Mouse (Mus musculus) CH12.LX (cell line): ENCODE results near the gene Hrh2. TPM values are rescaled to one million over a fixed set of nuclear protein-coding genes. Genes with fewer than 3 reads are reported as not detected.

Source experiments
- DNase-seq: peaks from one replicate; pipeline ENCODE4 v3.0.0-alpha.2; 2013; ENCODE audit errors: extremely low read depth
- H3K27ac ChIP-seq: 2 replicates; pipeline ENCODE4 v1.5.1; 2012; ENCODE audit warnings: low read depth, mild to moderate bottlenecking, control low read depth, moderate library complexity; ENCODE audit not compliant: insufficient read depth
- H3K27me3 ChIP-seq: replicated peaks from 2 replicates; pipeline ENCODE3; 2012; ENCODE audit warnings: inconsistent platforms
- H3K36me3 ChIP-seq, 2 experiments: replicated peaks in 1 of 2; 2 replicates each; pipeline versions ENCODE3 to v1.6.1; 2012; ENCODE audit warnings: inconsistent platforms in 1 of 2, low read length in 1 of 2, mild to moderate bottlenecking in 1 of 2, mixed read lengths in 1 of 2, moderate library complexity in 1 of 2; ENCODE audit not compliant: control insufficient read depth in 1 of 2, insufficient read depth in 1 of 2
- H3K4me1 ChIP-seq, 2 experiments: 2 replicates each; pipeline ENCODE4 v1.6.1; 2012; ENCODE audit warnings: inconsistent platforms in 1 of 2, moderate library complexity in 1 of 2; ENCODE audit not compliant: insufficient read depth in 2 of 2, control insufficient read depth in 1 of 2
- H3K4me2 ChIP-seq: 2 replicates; pipeline ENCODE4 v1.6.1; 2012; ENCODE audit warnings: low read depth, mild to moderate bottlenecking, control low read depth; ENCODE audit not compliant: poor library complexity, insufficient read depth, severe bottlenecking
- H3K4me3 ChIP-seq, 3 experiments: fragments of 150-350 bp in 1 of 3; sonication (generic) in 1 of 3; replicated peaks in 1 of 3; 2 replicates each; pipeline versions ENCODE3 to v1.5.1; 2011 to 2012; ENCODE audit warnings: low read depth in 2 of 3, low read length in 2 of 3, mild to moderate bottlenecking in 2 of 3, moderate library complexity in 2 of 3, control low read depth in 1 of 3, improper control_type of control experiment in 1 of 3, inconsistent platforms in 1 of 3, mixed read lengths in 1 of 3; ENCODE audit not compliant: poor library complexity in 1 of 3
- H3K79me2 ChIP-seq: replicated peaks from 2 replicates; pipeline ENCODE4 v1.6.1; 2012; ENCODE audit warnings: mild to moderate bottlenecking, moderate library complexity; ENCODE audit not compliant: control insufficient read depth, poor library complexity, insufficient read depth, severe bottlenecking; ENCODE audit errors: extremely low read depth
- H3K9ac ChIP-seq: 2 replicates; pipeline ENCODE4 v1.6.1; 2012; ENCODE audit warnings: low read depth, mild to moderate bottlenecking, control low read depth, moderate library complexity; ENCODE audit not compliant: insufficient read depth
- H3K9me3 ChIP-seq: replicated peaks from 2 replicates; pipeline ENCODE3; 2012; ENCODE audit warnings: low read length, inconsistent platforms, mixed read lengths
- BHLHE40 ChIP-seq: IDR thresholded peaks from 2 replicates; pipeline ENCODE4 v1.6.1; 2011; ENCODE audit warnings: mild to moderate bottlenecking, low read depth, low read length, improper control_type of control experiment
- CHD1 ChIP-seq: IDR thresholded peaks from 2 replicates; pipeline ENCODE4 v1.6.1; 2012; ENCODE audit warnings: low read depth, low read length, improper control_type of control experiment, inconsistent platforms
- CHD2 ChIP-seq: IDR thresholded peaks from 2 replicates; pipeline ENCODE4 v1.6.1; 2011; ENCODE audit warnings: low read length, improper control_type of control experiment
- CTCF ChIP-seq, 2 experiments: IDR thresholded peaks in 1 of 2; conservative IDR thresholded peaks in 1 of 2; 2 replicates each; pipeline ENCODE4 v1.5.1; 2011 to 2012; ENCODE audit warnings: low read depth in 2 of 2, low read length in 2 of 2, improper control_type of control experiment in 1 of 2, inconsistent platforms in 1 of 2, mild to moderate bottlenecking in 1 of 2, moderate library complexity in 1 of 2
- E2F4 ChIP-seq: IDR thresholded peaks from 2 replicates; pipeline ENCODE4 v1.6.1; 2011; ENCODE audit warnings: low read depth, low read length, improper control_type of control experiment; ENCODE audit not compliant: insufficient replicate concordance
- ELF1 ChIP-seq: IDR thresholded peaks from 2 replicates; pipeline ENCODE4 v1.6.1; 2014; ENCODE audit warnings: low read depth, mild to moderate bottlenecking, inconsistent platforms, low read length, improper control_type of control experiment
- EP300 ChIP-seq: IDR thresholded peaks from 2 replicates; pipeline ENCODE4 v1.6.1; 2011; ENCODE audit warnings: low read length, improper control_type of control experiment
- ETS1 ChIP-seq: conservative IDR thresholded peaks from 2 replicates; pipeline ENCODE4 v1.6.1; 2012; ENCODE audit warnings: low read depth, mild to moderate bottlenecking, inconsistent platforms, low read length, improper control_type of control experiment, moderate library complexity
- GABPA ChIP-seq: IDR thresholded peaks from 2 replicates; pipeline ENCODE4 v1.6.1; 2012; ENCODE audit warnings: low read depth, low read length, improper control_type of control experiment, inconsistent platforms; ENCODE audit not compliant: insufficient replicate concordance
- HCFC1 ChIP-seq: IDR thresholded peaks from 2 replicates; pipeline ENCODE4 v1.6.1; 2012; ENCODE audit warnings: low read depth, mild to moderate bottlenecking, inconsistent platforms, low read length, improper control_type of control experiment
- JUN ChIP-seq: IDR thresholded peaks from 2 replicates; pipeline ENCODE4 v1.6.1; 2011; ENCODE audit warnings: low read depth, mild to moderate bottlenecking, low read length, improper control_type of control experiment, moderate library complexity; ENCODE audit not compliant: insufficient read depth
- JUND ChIP-seq: conservative IDR thresholded peaks from 2 replicates; pipeline ENCODE4 v1.6.1; 2011; ENCODE audit warnings: low read depth, low read length, improper control_type of control experiment
- KAT2A ChIP-seq: IDR thresholded peaks from 2 replicates; pipeline ENCODE4 v1.6.1; 2012; ENCODE audit warnings: low read length, improper control_type of control experiment, inconsistent platforms; ENCODE audit not compliant: insufficient replicate concordance
- MAFK ChIP-seq: IDR thresholded peaks from 2 replicates; pipeline ENCODE4 v1.6.1; 2011; ENCODE audit warnings: low read length, improper control_type of control experiment; ENCODE audit not compliant: insufficient replicate concordance
- MAX ChIP-seq: IDR thresholded peaks from 2 replicates; pipeline ENCODE4 v1.6.1; 2011; ENCODE audit warnings: low read length, improper control_type of control experiment
- MEF2A ChIP-seq: IDR thresholded peaks from 2 replicates; pipeline ENCODE4 v1.6.1; 2014; ENCODE audit warnings: low read depth, mild to moderate bottlenecking, inconsistent platforms, low read length, improper control_type of control experiment, borderline replicate concordance
- MYC ChIP-seq: IDR thresholded peaks from 2 replicates; pipeline ENCODE4 v1.6.1; 2011; ENCODE audit warnings: low read depth, mild to moderate bottlenecking, improper control_type of control experiment, low read length
- NRF1 ChIP-seq: IDR thresholded peaks from 2 replicates; pipeline ENCODE4 v1.6.1; 2014; ENCODE audit warnings: low read depth, mild to moderate bottlenecking, inconsistent platforms, low read length, improper control_type of control experiment, moderate library complexity
- PAX5 ChIP-seq: IDR thresholded peaks from 2 replicates; pipeline ENCODE4 v1.6.1; 2012; ENCODE audit warnings: low read length, inconsistent platforms, mixed read lengths
- POLR2AphosphoS2 ChIP-seq: IDR thresholded peaks from 2 replicates; pipeline ENCODE4 v1.6.1; 2011; ENCODE audit warnings: low read depth, low read length, improper control_type of control experiment
- RAD21 ChIP-seq: IDR thresholded peaks from 2 replicates; pipeline ENCODE4 v1.6.1; 2011; ENCODE audit warnings: low read depth, mild to moderate bottlenecking, low read length, improper control_type of control experiment, moderate library complexity
- RCOR1 ChIP-seq: conservative IDR thresholded peaks from 2 replicates; pipeline ENCODE4 v1.6.1; 2012; ENCODE audit warnings: low read depth, mild to moderate bottlenecking, inconsistent platforms, low read length, improper control_type of control experiment
- TBP ChIP-seq: conservative IDR thresholded peaks from 2 replicates; pipeline ENCODE4 v1.6.1; 2011; ENCODE audit warnings: low read depth, low read length, improper control_type of control experiment
- USF2 ChIP-seq: conservative IDR thresholded peaks from 2 replicates; pipeline ENCODE4 v1.6.1; 2011; ENCODE audit warnings: low read depth, low read length, improper control_type of control experiment
- ZNF384 ChIP-seq: IDR thresholded peaks from 2 replicates; pipeline ENCODE4 v1.6.1; 2012; ENCODE audit warnings: low read depth, low read length, improper control_type of control experiment, inconsistent platforms
- dilution Hi-C: fragments of 300-500 bp; cut with MboI; formaldehyde crosslinking; loops from 2 replicates; pipeline ENCODE4 v1.14.3; 2020; ENCODE audit warnings: low sequenced_read_pairs; ENCODE audit not compliant: extremely low pct_unique_long_range_greater_than_20kb, extremely low pct_ligation_motif_present
- in situ Hi-C: fragments of 300-500 bp; cut with MboI; formaldehyde crosslinking; loops from 3 replicates; pipeline ENCODE4 v1.14.3; 2019; ENCODE audit warnings: low sequenced_read_pairs, low pct_ligation_motif_present, low pct_unique_long_range_greater_than_20kb, mixed read lengths
- polyA plus RNA-seq: library from polyadenylated mRNA; unstranded; fragments of >175 nt; gene quantifications from 2 replicates; pipeline ENCODE4 v1.2.1, GENCODE M21; 2012; ENCODE audit warnings: low read depth; ENCODE audit not compliant: insufficient read length
- total RNA-seq, 2 experiments: library from RNA; depleted of rRNA; stranded (reverse); fragments of 300-350 nt in 1 of 2; fragments of >200 nt in 1 of 2; gene quantifications; 2 replicates each; pipeline ENCODE4 v1.2.3; 2012 to 2014

Gene Hrh2
- total and polyA plus RNA-seq, 3 experiments: 0.04 to 0.30 TPM; not detected in 1

- peaks cover 13% of the 10 kb centered on the region for H3K9me3 ChIP-seq
- in situ Hi-C loops: no loop called here
- TF ChIP-seq CTCF (conservative IDR thresholded peaks at IDR 0.05 in 1 of 2, IDR thresholded peaks at IDR 0.05 in 1 of 2; ENCODE audit: low read depth in 2 of 2, low read length in 2 of 2): no peak
- TF ChIP-seq POLR2AphosphoS2: no peak
- TF ChIP-seq, all 38 proteins: peak for 0
- DNase-seq: no peak
- Histone ChIP-seq H3K4me2 (no peak overlapping the region), H3K4me1 (no peaks in the 10 kb centered on the region), H3K79me2 (no peaks in the 10 kb centered on the region), H3K36me3 (no peaks in the 10 kb centered on the region), H3K9ac (no peak overlapping the region), H3K27ac (no peak overlapping the region), H3K27me3 (peaks cover 10% of the 10 kb centered on the region), H3K4me3 (no peak overlapping the region)
- dilution Hi-C loops: no loop called here
These were observed 21.6 kb upstream of the Hrh2 start for GRCm38 (mm10) chr13:54170288-54170687.

- Histone ChIP-seq H3K4me2 (no peak overlapping the region), H3K9ac (no peak overlapping the region), H3K79me2 (no peaks in the 10 kb centered on the region), H3K9me3 (peaks cover 19% of the 10 kb centered on the region), H3K27ac (no peak overlapping the region), H3K4me3 (no peak overlapping the region), H3K4me1 (no peaks in the 10 kb centered on the region), H3K36me3 (no peaks in the 10 kb centered on the region), H3K27me3 (peaks cover 13% of the 10 kb centered on the region)
- DNase-seq: no peak
- TF ChIP-seq MYC (no peak), JUND (no peak), HCFC1 (no peak), MAX (no peak), RAD21 (no peak), ETS1 (no peak), ZNF384 (no peak), GABPA (no peak), E2F4 (no peak), CHD1 (no peak), BHLHE40 (no peak), ELF1 (no peak), JUN (no peak)
- in situ Hi-C loops (no loop called here), dilution Hi-C loops (no loop called here)
These were observed 20.6 kb upstream of the Hrh2 start for GRCm38 (mm10) chr13:54171346-54171745.

GRCm38 (mm10) chr13:54171761-54172160 is 20.2 kb upstream of the Hrh2 start:
- Histone ChIP-seq H3K4me1 (no peaks in the 10 kb centered on the region), H3K9me3 (peaks cover 19% of the 10 kb centered on the region), H3K36me3 (no peaks in the 10 kb centered on the region), H3K9ac (no peak overlapping the region), H3K79me2 (no peaks in the 10 kb centered on the region), H3K4me3 (no peak overlapping the region), H3K4me2 (no peak overlapping the region), H3K27ac (no peak overlapping the region)
- dilution Hi-C loops (no loop called here), in situ Hi-C loops (no loop called here)
- DNase-seq: no peak
- no peak for TF ChIP-seq PAX5
- no peak for TF ChIP-seq E2F4
- no peak for TF ChIP-seq RAD21
- no peak for TF ChIP-seq TBP
- no peak for TF ChIP-seq USF2
- TF ChIP-seq CHD2: no peak
- TF ChIP-seq EP300: no peak
- no peak for TF ChIP-seq KAT2A
- no peak for TF ChIP-seq NRF1
- no peak for TF ChIP-seq CHD1
- no peak for TF ChIP-seq JUN
- TF ChIP-seq RCOR1: no peak
- no peak for TF ChIP-seq POLR2AphosphoS2
- no peak for TF ChIP-seq MEF2A
- no peak for TF ChIP-seq ETS1
- no peak for TF ChIP-seq BHLHE40
- no peak for TF ChIP-seq ZNF384
- TF ChIP-seq MAFK: no peak
- TF ChIP-seq, all 38 proteins: peak for 0
- peaks cover 14% of the 10 kb centered on the region for H3K27me3 ChIP-seq
